Mouse (Mus musculus) left cerebral cortex, postnatal 36 days (tissue): Measurements from ENCODE around the gene Trpm2. TPM values are rescaled to one million over a fixed set of nuclear protein-coding genes. Genes with fewer than 3 reads are reported as not detected.
A peak's percentile ranks its signal among the peaks of the same experiment; 100 is the strongest.
"Not testable (repeated sequence)": the region's sequence is repeated elsewhere in the genome, so short reads cannot be mapped to it uniquely, and the experiment has no call there.

Experiments used
- DNase-seq, 2 experiments: peaks; one replicate each; pipeline ENCODE4 v3.0.0; 2021 to 2022; ENCODE audit warnings: low spot score in 2 of 2, mixed read lengths in 1 of 2
- intact Hi-C: fragments of 180-260 bp; cut with DNase I; formaldehyde crosslinking; loops from one replicate; pipeline ENCODE4 v1.15.1; 2025
- total RNA-seq, 2 experiments: library from RNA; stranded (reverse); gene quantifications; 2 replicates each; pipeline ENCODE4 v1.2.3; 2021

Gene Trpm2
- 10 to 100 TPM; 40.4 to 44.2 TPM for total RNA-seq

GRCm38 (mm10) chr10:77970481-77970880 lies at the start of gene Trpm2:
Gene Trpm2, minus strand, starts transcription at chr10:77970563.
- DNase-seq = no peak
- intact Hi-C loops = no loop called here

GRCm38 (mm10) chr10:78019984-78020383 lies 49.6 kb upstream of the Trpm2 start:
- intact Hi-C loops = not testable (repeated sequence)

GRCm38 (mm10) chr10:78019291-78019690 lies 48.9 kb upstream of the Trpm2 start:
- intact Hi-C loops = no loop called here

More at GRCm38 (mm10) chr10:78019984-78020383, 49.6 kb upstream of the Trpm2 start:
- not testable (repeated sequence) for DNase-seq

GRCm38 (mm10) chr10:78018797-78019203 lies 48.4 kb upstream of the Trpm2 start:
- DNase-seq = peak; percentile 56 to 65
- intact Hi-C loops = no loop called here

More at GRCm38 (mm10) chr10:78019291-78019690, 48.9 kb upstream of the Trpm2 start:
- DNase-seq = no peak

GRCm38 (mm10) chr10:78016366-78016765 lies 46.0 kb upstream of the Trpm2 start:
- no peak for DNase-seq
- intact Hi-C loops = no loop called here

- intact Hi-C loops = no loop called here
- no peak for DNase-seq
Observed at GRCm38 (mm10) chr10:78015489-78015888, 45.1 kb upstream of the Trpm2 start.

GRCm38 (mm10) chr10:78012661-78013495 lies 42.5 kb upstream of the Trpm2 start:
- intact Hi-C loops = loop anchor here (5.0 kb wide), 1 partner anchor 36 kb away; the partner anchor contains the start of gene 1810043G02Rik
- no peak for DNase-seq

- DNase-seq = not testable (repeated sequence)
- intact Hi-C loops = loop anchor here (5.0 kb wide), 1 partner anchor 34 kb away; the partner anchor contains the start of gene 1810043G02Rik
Observed at GRCm38 (mm10) chr10:78011116-78011515, 40.8 kb upstream of the Trpm2 start.

- no peak for DNase-seq
- intact Hi-C loops = loop anchor here (5.0 kb wide), 1 partner anchor 33 kb away; the partner anchor contains the start of gene 1810043G02Rik
Observed at GRCm38 (mm10) chr10:78010335-78010734, 40.0 kb upstream of the Trpm2 start.

GRCm38 (mm10) chr10:78009945-78010293 lies 39.6 kb upstream of the Trpm2 start, which contains the start of gene Pfkl:
Gene Pfkl, minus strand, starts transcription at chr10:78010083.
- no peak for DNase-seq
- intact Hi-C loops = loop anchor here (5.0 kb wide), 1 partner anchor 33 kb away; the partner anchor contains the start of gene 1810043G02Rik

GRCm38 (mm10) chr10:78009184-78009944 lies 39.0 kb upstream of the Trpm2 start:
- intact Hi-C loops = no loop called here
- DNase-seq = peak; percentile 89 to 92

GRCm38 (mm10) chr10:78008169-78008568 lies 37.8 kb upstream of the Trpm2 start:
- intact Hi-C loops = no loop called here
- DNase-seq = no peak

GRCm38 (mm10) chr10:78007203-78007602 lies 36.8 kb upstream of the Trpm2 start:
- intact Hi-C loops = no loop called here
- no peak for DNase-seq

- DNase-seq = no peak
- intact Hi-C loops = no loop called here
Observed at GRCm38 (mm10) chr10:78005791-78006438, 35.6 kb upstream of the Trpm2 start.

GRCm38 (mm10) chr10:78004479-78005100 lies 34.2 kb upstream of the Trpm2 start:
- DNase-seq = peak; percentile 70 to 75
- intact Hi-C loops = no loop called here

- DNase-seq = no peak
- intact Hi-C loops = no loop called here
Observed at GRCm38 (mm10) chr10:78002316-78002715, 32.0 kb upstream of the Trpm2 start.

GRCm38 (mm10) chr10:78001796-78002195 lies 31.4 kb upstream of the Trpm2 start:
- intact Hi-C loops = no loop called here
- peak; percentile 91 to 92 for DNase-seq

GRCm38 (mm10) chr10:78000200-78000599 lies 29.8 kb upstream of the Trpm2 start:
- DNase-seq = no peak
- intact Hi-C loops = no loop called here

- intact Hi-C loops = no loop called here
- no peak for DNase-seq
Observed at GRCm38 (mm10) chr10:77995639-77996038, 25.3 kb upstream of the Trpm2 start.
